ENCODE assay signal across 30 mouse cellular contexts in the genomic region with DNA sequence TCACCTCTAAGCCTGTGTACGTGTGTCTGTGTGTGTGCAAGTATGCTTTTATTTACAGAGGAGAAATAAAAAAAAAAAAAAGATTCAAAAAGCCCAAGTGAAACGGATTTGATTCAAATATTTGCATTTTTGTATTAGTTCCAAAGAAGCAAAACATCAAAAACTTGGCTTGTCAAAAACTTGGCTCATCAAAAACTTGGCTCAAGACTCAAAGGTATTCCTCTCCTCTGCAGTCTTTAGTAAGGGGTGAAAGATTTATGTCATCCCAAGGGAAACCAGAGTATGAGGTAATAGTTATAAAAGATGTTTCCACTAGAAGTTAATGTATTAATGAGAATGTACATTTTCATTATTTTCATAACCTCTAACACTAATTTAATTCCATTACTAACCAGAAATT. TPM values are rescaled to one million over a fixed set of nuclear protein-coding genes. Genes with fewer than 3 reads are reported as not detected.
DNase-seq lines count a peak whose midpoint lies in the region; ATAC-seq and TF ChIP-seq lines count a peak whose summit lies in the region.
"Had no signal": no experiment of that assay in that cellular context is flagged by ENCODE, and none has a peak within 500 bp of the region (broad histone marks: within the 10 kb centered on the region; RNA-seq: fewer than 3 reads in every experiment).

No protein-coding gene starts in this region.

- no peak for TF ChIP-seq CTCF in hindbrain, postnatal 0 days (IDR thresholded peaks at IDR 0.05; ENCODE audit: low read depth)

- no peak overlapping the region for H3K4me3 ChIP-seq in hindbrain, postnatal 0 days (ENCODE audit: low read length)
- no peak overlapping the region for H3K4me3 ChIP-seq in hindbrain, embryonic 12.5 days
- H3K4me3 ChIP-seq: embryonic facial prominence, embryonic 13.5 days; forebrain, embryonic 15.5 days; heart, embryonic 12.5 days; hindbrain, embryonic 15.5 days; limb, embryonic 13.5 days; lung, embryonic 15.5 days had no signal

- H3K36me3 ChIP-seq in hindbrain, postnatal 0 days (ENCODE audit: insufficient read depth, low read length): no peaks in the 10 kb centered on the region
- no peaks in the 10 kb centered on the region for H3K36me3 ChIP-seq in hindbrain, embryonic 12.5 days
- H3K36me3 ChIP-seq: embryonic facial prominence, embryonic 13.5 days; forebrain, embryonic 15.5 days; heart, embryonic 12.5 days; hindbrain, embryonic 15.5 days; limb, embryonic 13.5 days; lung, embryonic 15.5 days had no signal

- 40% methylated on average over 2 of the region's 2 CpGs for WGBS in hindbrain, postnatal 0 days
- 63% methylated on average over 2 of the region's 2 CpGs for WGBS in hindbrain, embryonic 12.5 days

- H3K4me1 ChIP-seq in hindbrain, postnatal 0 days (ENCODE audit: insufficient read depth, low read length): no peaks in the 10 kb centered on the region
- H3K4me1 ChIP-seq in hindbrain, embryonic 12.5 days: peaks cover 7% of the 10 kb centered on the region; the same call in 1 of the 2 replicates
- H3K4me1 ChIP-seq: heart, embryonic 12.5 days; lung, embryonic 15.5 days had no signal

- no peak for ATAC-seq in hindbrain, postnatal 0 days
- no peak for ATAC-seq in hindbrain, embryonic 12.5 days (ENCODE audit: low FRiP score)
- ATAC-seq: activated CD4-positive, CD25-positive, alpha-beta regulatory T cell, adult 4 months; forebrain, embryonic 15.5 days; intestine, embryonic 16.5 days had no signal

- no peak overlapping the region for H3K27ac ChIP-seq in hindbrain, postnatal 0 days
- no peak overlapping the region for H3K27ac ChIP-seq in hindbrain, embryonic 12.5 days
- H3K27ac ChIP-seq: embryonic facial prominence, embryonic 13.5 days; forebrain, embryonic 15.5 days; hindbrain, embryonic 15.5 days; limb, embryonic 13.5 days; liver, embryonic 14.5 days; lung, embryonic 15.5 days; stomach, postnatal 0 days had no signal

- H3K9me3 ChIP-seq in hindbrain, postnatal 0 days (ENCODE audit: low read length): no peaks in the 10 kb centered on the region
- no peaks in the 10 kb centered on the region for H3K9me3 ChIP-seq in hindbrain, embryonic 12.5 days (replicated peaks)
- H3K9me3 ChIP-seq: embryonic facial prominence, embryonic 13.5 days; forebrain, embryonic 15.5 days; heart, embryonic 12.5 days; hindbrain, embryonic 15.5 days; limb, embryonic 13.5 days; lung, embryonic 15.5 days had no signal

- no peaks in the 10 kb centered on the region for H3K27me3 ChIP-seq in hindbrain, postnatal 0 days (ENCODE audit: insufficient read depth, low read length)
- H3K27me3 ChIP-seq in hindbrain, embryonic 12.5 days: no peaks in the 10 kb centered on the region
- H3K27me3 ChIP-seq: embryonic facial prominence, embryonic 13.5 days; forebrain, embryonic 15.5 days; heart, embryonic 12.5 days; hindbrain, embryonic 15.5 days; limb, embryonic 13.5 days; lung, embryonic 15.5 days had no signal

- H3K4me2 ChIP-seq in hindbrain, postnatal 0 days (ENCODE audit: low read depth, low read length): no peak overlapping the region
- no peak overlapping the region for H3K4me2 ChIP-seq in hindbrain, embryonic 12.5 days (replicated peaks)
- H3K4me2 ChIP-seq: embryonic facial prominence, embryonic 13.5 days; forebrain, embryonic 15.5 days; heart, embryonic 12.5 days; lung, embryonic 15.5 days had no signal

- intact Hi-C loops in heart, postnatal 36 days (cut with DNase I): no loop called here

- peak; percentile 17 for DNase-seq in embryo, embryonic 11 days
- no peak for DNase-seq in embryo, embryonic 10 days (ENCODE audit: low spot score)
- peak; percentile 38 for DNase-seq in hindbrain, postnatal 0 days (ENCODE audit: low spot score)
- peak; percentile 28 for DNase-seq in 3T3-L1 (ENCODE audit: low read depth, low spot score)
- DNase-seq in mesoderm, embryonic 11.5 days (ENCODE audit: low read depth, low spot score): peak; percentile 66
- DNase-seq in heart, postnatal 36 days: no peak
- DNase-seq: adrenal gland, postnatal 14 days; cerebellum, adult 8-10 months; cerebellum, postnatal 36 days; gastrocnemius, postnatal 25 days; heart, adult 18-20 months; heart, postnatal 10 days; kidney, adult 9 months; kidney, postnatal 36 days; layer of hippocampus, postnatal 36 days; lung, postnatal 36 days; thymus, adult 2 months had no signal

- no peak overlapping the region for H3K9ac ChIP-seq in hindbrain, postnatal 0 days (replicated peaks; ENCODE audit: low read length)
- H3K9ac ChIP-seq in hindbrain, embryonic 12.5 days: no peak overlapping the region
- H3K9ac ChIP-seq: embryonic facial prominence, embryonic 13.5 days; forebrain, embryonic 15.5 days; heart, embryonic 12.5 days; hindbrain, embryonic 15.5 days; limb, embryonic 13.5 days; liver, embryonic 14.5 days; lung, embryonic 15.5 days had no signal

RNA-seq across cellular contexts. Expression of a gene that starts 1.2 kb away (rescaled TPM):
- 5.5 and 6.2 TPM in 2 replicates for total RNA-seq in hindbrain, postnatal 0 days (2014; rRNA removed)
- 3.7 and 4.2 TPM in 2 replicates for polyA plus RNA-seq in hindbrain, postnatal 0 days (2015; fragmentation: Nextera tagmentation; extraction: Ambion mirVana)
- polyA plus RNA-seq in hindbrain, embryonic 12.5 days (2016; fragmentation: Nextera tagmentation; extraction: Ambion mirVana): 12.1 and 16.9 TPM in 2 replicates
- total RNA-seq in heart, postnatal 36 days (2021): under 1 TPM; 0.39 to 0.49 TPM
- total RNA-seq: megakaryocyte-erythroid progenitor cell, adult 5-6 weeks; monocyte, adult 5-6 weeks had no signal
- polyA plus RNA-seq: activated CD4-positive, CD25-positive, alpha-beta regulatory T cell, adult 4 months had no signal

Comparison
In these comparisons a context has a peak if more than half of its experiments do, and no peak if none do; other contexts are left out.
1. DNase-seq: peak in embryo, embryonic 11 days (single experiment), hindbrain, postnatal 0 days (single experiment), 3T3-L1 (single experiment) and mesoderm, embryonic 11.5 days (single experiment); none in embryo, embryonic 10 days (single experiment) and heart, postnatal 36 days (0 of 2).